Mouse (Mus musculus) MEL (cell line): ENCODE results near the gene Olfr1441.

Experiments used
- CTCF ChIP-seq, 3 experiments: IDR thresholded peaks in 2 of 3; conservative IDR thresholded peaks in 1 of 3; 2 replicates each; pipeline ENCODE4 v1.5.1; 2011 to 2012; ENCODE audit warnings: low read length in 3 of 3, low read depth in 2 of 3, mild to moderate bottlenecking in 2 of 3, improper control_type of control experiment in 1 of 3, inconsistent platforms in 1 of 3, mixed read lengths in 1 of 3, moderate library complexity in 1 of 3; ENCODE audit not compliant: control insufficient read depth in 1 of 3, insufficient read depth in 1 of 3, poor library complexity in 1 of 3, severe bottlenecking in 1 of 3
- POLR2A ChIP-seq, 2 experiments: IDR thresholded peaks; 2 replicates each; pipeline ENCODE4 v1.6.1; 2011 to 2012; ENCODE audit warnings: low read length in 2 of 2, mild to moderate bottlenecking in 2 of 2, control low read depth in 1 of 2, improper control_type of control experiment in 1 of 2, low read depth in 1 of 2, moderate library complexity in 1 of 2; ENCODE audit not compliant: control insufficient read depth in 1 of 2, insufficient read depth in 1 of 2, poor library complexity in 1 of 2
- SIN3A ChIP-seq: IDR thresholded peaks from 2 replicates; pipeline ENCODE4 v1.6.1; 2012; ENCODE audit warnings: low read length, improper control_type of control experiment, inconsistent platforms

DNA sequence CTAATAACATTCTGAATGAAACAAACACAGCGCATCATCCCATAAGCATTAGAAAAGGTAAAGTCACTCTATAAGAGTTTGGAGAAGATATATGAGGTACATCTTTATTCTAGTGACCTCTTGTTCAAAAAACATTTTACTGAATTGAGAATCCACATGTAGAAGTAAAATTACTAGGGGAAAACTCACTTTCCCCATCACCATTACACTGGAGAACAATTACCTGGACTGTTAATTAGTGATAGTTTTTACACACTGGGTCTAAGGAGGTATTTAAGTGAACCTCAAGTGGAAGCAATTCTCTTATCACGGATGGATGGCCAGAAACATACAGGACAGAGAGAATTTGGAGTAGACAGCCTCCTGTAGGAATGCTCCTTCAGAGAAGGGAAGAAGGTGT is 30.3 kb upstream of the Olfr1441 start, which contains the start of gene Olfr1440:
- TF ChIP-seq SIN3A (no peak), CTCF (IDR thresholded peaks at IDR 0.05 in 2 of 3, conservative IDR thresholded peaks at IDR 0.05 in 1 of 3; ENCODE audit: control insufficient read depth in 1 of 3, insufficient read depth in 1 of 3, low read depth in 2 of 3, low read length in 3 of 3, poor library complexity in 1 of 3, severe bottlenecking in 1 of 3) (no peak), POLR2A (IDR thresholded peaks at IDR 0.05; ENCODE audit: control insufficient read depth in 1 of 2, insufficient read depth in 1 of 2, low read depth in 1 of 2, low read length in 2 of 2, poor library complexity in 1 of 2) (no peak)
